Mouse (Mus musculus) forebrain, embryonic 11.5 days (tissue): Measurements from ENCODE around the gene Esyt2. TPM values are rescaled to one million over a fixed set of nuclear protein-coding genes. Genes with fewer than 3 reads are reported as not detected.
A peak's percentile ranks its signal among the peaks of the same experiment; 100 is the strongest.
"Not testable (repeated sequence)": the region's sequence is repeated elsewhere in the genome, so short reads cannot be mapped to it uniquely, and the experiment has no call there.

Source experiments
- ATAC-seq: fragments of 200-750 bp; cut with Nextera tagmentation; replicated peaks from 2 replicates; pipeline ENCODE4 v1.8.0; 2017; ENCODE audit warnings: moderate TSS enrichment; ENCODE audit not compliant: low FRiP score
- DNase-seq: peaks from one replicate; pipeline ENCODE4 v3.0.0-alpha.2; 2017; ENCODE audit warnings: low spot score
- H3K27ac ChIP-seq: fragments of 300-500 bp; sonication (generic); 2 replicates; pipeline ENCODE4 v1.5.1; 2014; ENCODE audit warnings: low read depth, low read length
- H3K27me3 ChIP-seq: fragments of 300-500 bp; sonication (generic); 2 replicates; pipeline ENCODE4 v1.6.1; 2014; ENCODE audit warnings: mild to moderate bottlenecking, low read length, mixed read lengths; ENCODE audit not compliant: control insufficient read depth, insufficient read depth
- H3K36me3 ChIP-seq: fragments of 300-500 bp; sonication (generic); 2 replicates; pipeline ENCODE4 v1.6.1; 2014; ENCODE audit warnings: mild to moderate bottlenecking, low read length, moderate library complexity, mixed read lengths; ENCODE audit not compliant: control insufficient read depth, insufficient read depth
- H3K4me1 ChIP-seq: fragments of 300-500 bp; sonication (generic); replicated peaks from 2 replicates; pipeline ENCODE4 v1.6.1; 2014; ENCODE audit warnings: low read length, mixed read lengths; ENCODE audit not compliant: control insufficient read depth, insufficient read depth
- H3K4me2 ChIP-seq: fragments of 300-500 bp; sonication (generic); 2 replicates; pipeline ENCODE4 v1.6.1; 2014; ENCODE audit warnings: low read depth, mild to moderate bottlenecking, low read length, moderate library complexity, mixed read lengths; ENCODE audit not compliant: severe bottlenecking
- H3K4me3 ChIP-seq: fragments of 300-500 bp; sonication (generic); 2 replicates; pipeline ENCODE4 v1.5.1; 2014; ENCODE audit warnings: low read depth, low read length
- H3K9ac ChIP-seq: fragments of 300-500 bp; sonication (generic); 2 replicates; pipeline ENCODE4 v1.6.1; 2014; ENCODE audit warnings: low read length
- H3K9me3 ChIP-seq: fragments of 300-500 bp; sonication (generic); 2 replicates; pipeline ENCODE4 v1.6.1; 2016; ENCODE audit warnings: low read length, mixed read lengths; ENCODE audit not compliant: control insufficient read depth
- WGBS: fragments of 180-500 bp; shearing (Covaris S2); extraction: QIAGEN DNeasy Blood & Tissue Kit; methylation state at CpG from one replicate; pipeline ENCODE4 v1.1.7; 2014; 5-methylcytosine and 5-hydroxymethylcytosine counted together
- polyA plus RNA-seq: library from polyadenylated mRNA; unstranded; fragments of >200 nt; fragmentation: Nextera tagmentation; extraction: Ambion mirVana; gene quantifications from 2 replicates; pipeline ENCODE4 v1.2.1, GENCODE M21; 2014

The Esyt2 gene
- polyA plus RNA-seq, 1 experiment from 2014 or later = 19.1 TPM

DNA sequence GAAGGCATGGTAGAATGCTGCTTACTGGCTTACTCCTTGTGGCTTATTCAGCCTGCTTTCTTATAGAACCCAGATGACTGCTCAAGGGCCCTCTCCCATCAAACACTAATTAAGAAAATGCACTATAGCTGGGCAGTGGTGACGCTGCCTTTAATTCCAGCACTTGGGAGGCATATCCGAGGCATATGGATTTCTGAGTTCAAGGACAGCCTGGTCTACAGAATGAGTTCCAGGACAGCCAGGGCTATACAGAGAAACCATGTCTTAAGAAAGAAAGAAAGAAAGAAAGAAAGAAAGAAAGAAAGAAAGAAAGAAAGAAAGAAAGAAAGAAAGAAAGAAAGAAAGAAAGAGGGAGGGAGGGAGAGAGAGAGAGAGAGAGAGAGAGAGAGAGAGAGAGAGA lies 5.9 kb upstream of the Esyt2 start, which contains the start of gene Gm11027:
TSS of gene Gm11027 (plus strand) at position 301 of the 400 bp plus-strand sequence.
- H3K27ac ChIP-seq, H3K4me1 ChIP-seq, DNase-seq, H3K4me3 ChIP-seq, H3K27me3 ChIP-seq, H3K36me3 ChIP-seq, ATAC-seq, H3K9me3 ChIP-seq, H3K9ac ChIP-seq, H3K4me2 ChIP-seq: not testable (repeated sequence)
- WGBS = 77% methylated on average over 2 of the region's 2 CpGs

DNA sequence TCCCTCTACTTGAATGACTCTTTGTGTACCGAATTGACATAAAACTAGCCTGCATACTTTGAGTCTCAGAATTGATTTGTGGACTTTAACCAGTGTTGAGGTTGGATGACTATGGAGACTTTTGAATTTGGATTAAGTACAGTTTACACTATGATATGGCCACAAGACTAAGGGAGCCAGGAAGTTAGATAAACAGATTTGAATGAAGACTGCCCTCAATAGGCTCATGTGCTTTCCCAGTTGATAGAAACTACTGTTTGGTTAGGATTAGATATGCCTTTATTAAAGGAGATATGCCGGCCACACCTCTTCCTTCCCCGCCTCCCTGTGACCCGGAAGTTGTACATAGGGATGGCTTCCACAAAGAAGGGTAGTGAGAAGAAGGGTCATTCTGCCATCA lies 5.4 kb upstream of the Esyt2 start:
- ATAC-seq (no peak), DNase-seq (no peak)
- Histone ChIP-seq H3K4me1 (no peaks in the 10 kb centered on the region), H3K27ac (no peak overlapping the region), H3K9ac (no peak overlapping the region), H3K27me3 (no peaks in the 10 kb centered on the region), H3K9me3 (no peaks in the 10 kb centered on the region), H3K36me3 (no peaks in the 10 kb centered on the region), H3K4me2 (no peak overlapping the region), H3K4me3 (no peak overlapping the region)
- 89% methylated on average over 4 of the region's 4 CpGs for WGBS

DNA sequence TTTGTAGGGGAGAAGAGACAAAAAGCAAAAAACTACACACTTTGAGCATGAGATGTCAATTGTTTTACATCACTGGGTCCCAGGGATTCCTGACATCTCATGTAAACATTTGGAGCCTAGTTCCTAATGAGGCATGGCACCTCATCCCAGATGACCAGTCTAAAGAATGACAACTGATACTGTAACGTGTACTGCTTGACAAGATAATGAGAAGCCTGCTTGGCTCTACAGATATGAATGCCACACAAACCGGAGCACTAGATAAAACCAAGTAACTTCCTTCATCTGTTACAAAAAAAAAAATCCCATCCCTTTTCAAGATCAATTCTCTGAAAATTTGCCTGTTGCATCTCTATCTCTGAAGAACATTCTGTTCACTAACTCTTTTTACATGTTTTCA lies 4.0 kb upstream of the Esyt2 start:
- Histone ChIP-seq H3K9ac (no peak overlapping the region), H3K27ac (no peak overlapping the region), H3K9me3 (no peaks in the 10 kb centered on the region), H3K4me2 (no peak overlapping the region), H3K4me3 (no peak overlapping the region), H3K4me1 (no peaks in the 10 kb centered on the region; the same call in 1 of the 2 replicates), H3K36me3 (no peaks in the 10 kb centered on the region), H3K27me3 (no peaks in the 10 kb centered on the region)
- ATAC-seq (no peak), DNase-seq (no peak)
- 81% methylated on average over 2 of the region's 2 CpGs for WGBS

DNA sequence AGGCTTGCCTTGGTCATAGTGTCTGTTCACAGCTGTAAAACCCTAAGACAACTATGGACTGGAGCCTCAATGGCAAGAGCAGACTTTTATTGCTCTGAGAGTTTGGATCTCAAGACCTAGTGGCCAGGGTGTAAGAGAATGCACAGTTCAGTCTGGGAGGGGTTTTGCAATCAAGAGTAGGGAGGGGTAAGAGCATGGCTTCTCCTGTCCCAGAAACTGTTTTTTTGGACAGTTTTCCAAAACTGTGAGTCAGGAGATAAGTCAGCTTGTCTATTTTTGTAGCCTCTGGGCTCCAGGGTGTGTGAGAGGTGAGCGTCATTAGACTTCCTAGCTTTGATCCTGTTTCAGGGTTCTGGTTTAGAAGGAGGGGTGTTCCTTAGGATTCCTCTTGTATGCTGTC lies 2.5 kb upstream of the Esyt2 start:
- Histone ChIP-seq H3K9ac (no peak overlapping the region), H3K4me1 (peaks cover 2% of the 10 kb centered on the region; the same call in 1 of the 2 replicates), H3K4me3 (no peak overlapping the region), H3K27me3 (no peaks in the 10 kb centered on the region), H3K4me2 (no peak overlapping the region), H3K9me3 (no peaks in the 10 kb centered on the region), H3K36me3 (no peaks in the 10 kb centered on the region), H3K27ac (no peak overlapping the region)
- ATAC-seq (no peak), DNase-seq (no peak)
- 93% methylated on average over 1 of the region's 1 CpGs for WGBS

DNA sequence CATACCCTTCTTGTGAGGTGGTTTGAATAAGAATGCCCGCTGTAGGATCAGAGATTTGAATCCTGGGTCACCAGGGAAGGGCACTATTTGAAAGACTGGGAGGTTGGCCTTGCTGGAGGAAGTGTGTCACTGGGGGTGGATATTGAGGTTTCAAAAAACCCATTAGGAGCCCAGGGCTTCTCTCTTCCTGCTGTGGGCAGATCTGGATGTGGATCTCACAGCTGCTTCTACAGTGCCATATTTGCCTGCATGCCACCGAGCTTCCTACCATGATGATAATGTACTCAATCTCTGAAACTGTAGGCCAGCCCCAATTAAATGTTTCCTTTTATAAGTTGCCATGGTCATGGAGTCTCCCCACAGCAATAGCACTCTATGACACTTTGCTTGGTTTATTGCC lies 1.8 kb upstream of the Esyt2 start:
- Histone ChIP-seq H3K27me3 (no peaks in the 10 kb centered on the region), H3K4me1 (peaks cover 2% of the 10 kb centered on the region; the same call in 1 of the 2 replicates), H3K27ac (no peak overlapping the region), H3K4me3 (no peak overlapping the region), H3K36me3 (no peaks in the 10 kb centered on the region), H3K9ac (no peak overlapping the region), H3K9me3 (no peaks in the 10 kb centered on the region), H3K4me2 (no peak overlapping the region)
- 92% methylated on average over 2 of the region's 2 CpGs for WGBS
- DNase-seq (no peak), ATAC-seq (no peak)

DNA sequence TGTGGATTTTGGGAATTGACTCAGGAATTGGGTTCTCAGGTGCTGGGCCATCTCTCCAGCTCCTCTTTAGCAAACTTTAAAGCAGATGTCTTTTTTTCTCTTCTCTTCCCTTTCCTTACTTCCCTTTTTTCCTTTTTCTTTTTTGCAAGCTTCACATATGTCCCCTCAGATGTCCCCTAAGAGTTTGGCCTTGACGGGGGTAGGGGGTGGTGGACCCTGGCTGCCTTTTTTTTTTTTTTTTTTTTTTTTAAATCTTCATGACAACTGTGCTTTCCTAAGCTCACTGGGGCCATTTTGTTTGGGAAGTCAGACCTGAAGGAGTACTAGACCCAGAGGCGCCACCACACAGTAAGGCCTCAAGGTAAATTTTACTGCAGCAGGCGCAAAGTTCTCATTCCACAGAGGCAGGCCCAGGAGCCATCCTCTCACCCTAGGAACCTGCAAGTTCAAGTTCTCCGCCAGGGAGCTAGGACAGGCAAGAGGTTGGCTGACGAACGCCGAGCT lies 795 bp upstream of the Esyt2 start:
- Histone ChIP-seq H3K4me3 (peak overlapping the region; percentile 96), H3K27ac (peak overlapping the region; percentile 91), H3K27me3 (no peaks in the 10 kb centered on the region), H3K9me3 (no peaks in the 10 kb centered on the region), H3K4me1 (peaks cover 2% of the 10 kb centered on the region; the same call in 1 of the 2 replicates), H3K9ac (peak overlapping the region; percentile 96), H3K36me3 (no peaks in the 10 kb centered on the region), H3K4me2 (peak overlapping the region; percentile 98)
- DNase-seq (no peak), ATAC-seq (no peak)
- 3% methylated on average over 7 of the region's 7 CpGs for WGBS

DNA sequence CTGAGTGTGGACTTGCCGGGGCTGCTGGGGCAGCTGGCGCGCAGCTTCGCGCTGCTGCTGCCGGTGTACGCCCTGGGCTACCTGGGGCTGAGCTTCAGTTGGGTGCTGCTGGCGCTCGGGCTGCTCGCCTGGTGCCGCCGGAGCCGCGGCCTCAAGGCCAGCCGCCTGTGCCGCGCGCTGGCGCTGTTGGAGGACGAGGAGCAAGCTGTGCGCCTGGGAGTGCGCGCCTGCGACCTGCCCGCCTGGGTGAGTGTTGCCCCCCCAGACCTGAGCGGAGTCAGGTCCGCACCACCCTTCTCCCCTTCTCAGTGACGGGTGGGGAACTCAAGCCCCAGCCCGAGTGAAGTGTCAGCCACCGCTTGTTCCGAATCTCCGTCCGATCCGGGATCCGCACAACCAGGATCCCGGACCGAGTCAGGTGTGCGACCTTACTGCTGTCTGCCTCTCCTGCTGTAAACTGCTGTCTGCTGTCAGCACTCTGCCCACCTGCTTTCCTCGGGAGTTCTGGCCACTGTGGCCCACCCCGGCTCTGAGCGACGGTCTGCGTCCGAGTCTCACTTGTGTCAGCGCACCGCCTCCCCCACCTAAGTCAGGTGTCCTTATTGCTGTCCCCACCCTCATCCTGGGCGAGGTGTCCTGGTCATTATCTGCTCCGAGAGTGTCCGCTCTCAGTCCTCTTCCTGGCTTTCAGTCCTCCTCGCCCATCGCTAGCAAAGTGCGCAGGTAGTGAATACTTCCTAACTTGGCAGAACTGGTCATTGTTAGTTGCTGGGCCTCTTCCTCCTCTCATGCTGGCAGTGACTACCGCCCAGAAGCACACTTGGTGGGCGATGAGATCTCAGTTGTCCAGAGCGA lies 658 bp downstream of the Esyt2 start:
- DNase-seq (peak; percentile 66), ATAC-seq (no peak)
- Histone ChIP-seq H3K4me1 (peaks cover 2% of the 10 kb centered on the region; the same call in 1 of the 2 replicates), H3K27me3 (no peaks in the 10 kb centered on the region), H3K9ac (peak overlapping the region; percentile 96), H3K4me2 (peak overlapping the region; percentile 98), H3K4me3 (peak overlapping the region; percentile 96), H3K36me3 (no peaks in the 10 kb centered on the region), H3K27ac (peak overlapping the region; percentile 91), H3K9me3 (no peaks in the 10 kb centered on the region)
- WGBS = under 1% methylated on average over 55 of the region's 55 CpGs

DNA sequence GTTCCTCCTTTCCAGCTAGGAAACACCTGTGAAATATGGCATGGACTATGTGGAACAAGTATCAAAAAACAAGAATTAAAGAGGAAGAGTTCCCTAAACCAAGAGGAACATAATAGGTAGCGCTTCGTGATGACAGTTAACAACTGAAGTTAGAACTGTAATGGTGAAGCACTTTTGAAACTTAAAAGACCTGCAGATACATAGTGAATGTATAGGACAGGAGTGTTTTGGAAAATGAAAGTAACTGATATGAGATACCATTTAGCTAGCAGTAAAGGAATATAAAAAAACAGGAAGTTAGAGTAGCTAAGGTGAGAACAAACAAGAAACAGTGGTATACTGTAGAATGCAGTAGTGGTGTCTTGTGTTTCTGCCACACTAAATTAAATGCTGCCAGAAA lies 1.9 kb downstream of the Esyt2 start:
- Histone ChIP-seq H3K9ac (no peak overlapping the region), H3K27me3 (no peaks in the 10 kb centered on the region), H3K9me3 (no peaks in the 10 kb centered on the region), H3K27ac (no peak overlapping the region), H3K36me3 (no peaks in the 10 kb centered on the region), H3K4me2 (no peak overlapping the region), H3K4me3 (no peak overlapping the region), H3K4me1 (peaks cover 2% of the 10 kb centered on the region; the same call in 1 of the 2 replicates)
- DNase-seq = no peak
- WGBS = 96% methylated on average over 2 of the region's 2 CpGs
- ATAC-seq = no peak
